20 mouse cellular contexts compared by ENCODE assay signal in the genomic region with DNA sequence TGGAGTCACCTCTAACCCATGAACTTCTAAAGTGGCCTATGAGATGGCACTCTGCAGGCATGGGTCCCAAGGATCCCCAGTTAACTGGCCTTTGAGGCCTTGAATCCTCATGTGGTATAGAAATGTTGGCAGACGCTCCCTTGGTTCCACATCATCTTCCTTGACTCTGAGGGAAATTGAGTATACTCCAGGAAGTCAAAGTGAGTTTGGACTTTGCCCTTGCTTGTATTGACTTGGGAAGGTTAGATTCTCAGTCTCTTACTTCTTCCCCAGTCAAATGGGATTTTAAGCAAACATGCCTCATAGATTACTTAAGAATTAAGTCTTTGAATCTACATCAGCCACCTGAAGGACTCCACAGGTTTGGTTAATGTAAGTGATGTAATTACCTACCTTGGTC.
"Had no signal": no experiment of that assay in that cellular context is flagged by ENCODE, and none has a peak within 500 bp of the region (broad histone marks: within the 10 kb centered on the region; RNA-seq: fewer than 3 reads in every experiment).

No protein-coding gene starts in this region.

- H3K4me2 ChIP-seq: kidney, embryonic 15.5 days; limb, embryonic 13.5 days; liver, embryonic 12.5 days; liver, embryonic 15.5 days; midbrain, embryonic 11.5 days had no signal

- H3K4me3 ChIP-seq: kidney, embryonic 15.5 days; layer of hippocampus, adult 2 months; limb, embryonic 10.5 days; limb, embryonic 13.5 days; liver, embryonic 12.5 days; liver, embryonic 15.5 days had no signal

- H3K9me3 ChIP-seq: kidney, embryonic 15.5 days; limb, embryonic 10.5 days; limb, embryonic 13.5 days; liver, embryonic 12.5 days; liver, embryonic 15.5 days had no signal

- H3K27me3 ChIP-seq: kidney, embryonic 15.5 days; limb, embryonic 13.5 days had no signal

- H3K27ac ChIP-seq: hindbrain, postnatal 0 days; kidney, embryonic 15.5 days; layer of hippocampus, adult 2 months; limb, embryonic 10.5 days; limb, embryonic 13.5 days; liver, embryonic 12.5 days; liver, embryonic 15.5 days had no signal

- ATAC-seq: hindbrain, postnatal 0 days; liver, embryonic 12.5 days had no signal

- H3K36me3 ChIP-seq: kidney, embryonic 15.5 days; limb, embryonic 10.5 days; limb, embryonic 13.5 days; liver, embryonic 12.5 days; liver, embryonic 15.5 days had no signal

- H3K9ac ChIP-seq: kidney, embryonic 15.5 days; limb, embryonic 13.5 days; liver, embryonic 12.5 days; liver, embryonic 15.5 days had no signal

- DNase-seq: kidney, adult 11 months; kidney, adult 8-10 months; kidney, postnatal 14 days; kidney, postnatal 4 days; layer of hippocampus, adult 9-11 months; liver; lung, adult 18-20 months; lung, postnatal 14 days; midbrain, embryonic 14.5 days; right cerebral cortex, postnatal 4 days; thymus, adult 18-20 months; thymus, postnatal 36 days had no signal
